Mouse (Mus musculus) embryonic facial prominence, embryonic 11.5 days (tissue): ENCODE results near the gene Vps37d. TPM values are rescaled to one million over a fixed set of nuclear protein-coding genes. Genes with fewer than 3 reads are reported as not detected.

ENCODE experiments used
- ATAC-seq: fragments of 200-750 bp; cut with Nextera tagmentation; replicated peaks from 2 replicates; pipeline ENCODE4 v1.8.0; 2017; ENCODE audit warnings: low read depth; ENCODE audit not compliant: insufficient number of reproducible peaks, low FRiP score, low TSS enrichment
- DNase-seq: peaks from one replicate; pipeline ENCODE4 v3.0.0-alpha.2; 2015; ENCODE audit warnings: low spot score
- H3K27ac ChIP-seq: fragments of 300-500 bp; sonication (generic); replicated peaks from 2 replicates; pipeline ENCODE4 v1.5.1; 2014; ENCODE audit warnings: mild to moderate bottlenecking, low read depth, low read length, control low read depth
- H3K27me3 ChIP-seq: fragments of 300-500 bp; sonication (generic); 2 replicates; pipeline ENCODE4 v1.6.1; 2014; ENCODE audit warnings: mild to moderate bottlenecking, low read length, moderate library complexity, mixed read lengths; ENCODE audit not compliant: control insufficient read depth, insufficient read depth
- H3K36me3 ChIP-seq: fragments of 300-500 bp; sonication (generic); replicated peaks from 2 replicates; pipeline ENCODE4 v1.6.1; 2014; ENCODE audit warnings: low read depth, mild to moderate bottlenecking, low read length, moderate library complexity, mixed read lengths; ENCODE audit not compliant: control insufficient read depth, insufficient read depth
- H3K4me1 ChIP-seq: fragments of 300-500 bp; sonication (generic); 2 replicates; pipeline ENCODE4 v1.6.1; 2014; ENCODE audit warnings: low read length, mixed read lengths; ENCODE audit not compliant: control insufficient read depth, insufficient read depth
- H3K4me2 ChIP-seq: fragments of 300-500 bp; sonication (generic); 2 replicates; pipeline ENCODE4 v1.6.1; 2014; ENCODE audit warnings: low read depth, mild to moderate bottlenecking, control low read depth, low read length, moderate library complexity
- H3K4me3 ChIP-seq: fragments of 300-500 bp; sonication (generic); 2 replicates; pipeline ENCODE4 v1.5.1; 2014; ENCODE audit warnings: low read depth, low read length, control low read depth
- H3K9ac ChIP-seq: fragments of 300-500 bp; sonication (generic); replicated peaks from 2 replicates; pipeline ENCODE4 v1.6.1; 2014; ENCODE audit warnings: mild to moderate bottlenecking, control low read depth, low read length
- H3K9me3 ChIP-seq: fragments of 300-500 bp; sonication (generic); replicated peaks from 2 replicates; pipeline ENCODE4 v1.6.1; 2016; ENCODE audit warnings: mild to moderate bottlenecking, low read length, inconsistent platforms, mixed read lengths; ENCODE audit not compliant: control insufficient read depth
- WGBS: fragments of 180-500 bp; shearing (Covaris S2); extraction: QIAGEN DNeasy Blood & Tissue Kit; methylation state at CpG from one replicate; pipeline ENCODE4 v1.1.7; 2014; 5-methylcytosine and 5-hydroxymethylcytosine counted together
- polyA plus RNA-seq: library from polyadenylated mRNA; unstranded; fragments of >200 nt; fragmentation: Nextera tagmentation; extraction: Ambion mirVana; gene quantifications from 2 replicates; pipeline ENCODE4 v1.2.1, GENCODE M21; 2014

The Vps37d gene
- polyA plus RNA-seq, 1 experiment from 2014 or later: 7.1 TPM

DNA sequence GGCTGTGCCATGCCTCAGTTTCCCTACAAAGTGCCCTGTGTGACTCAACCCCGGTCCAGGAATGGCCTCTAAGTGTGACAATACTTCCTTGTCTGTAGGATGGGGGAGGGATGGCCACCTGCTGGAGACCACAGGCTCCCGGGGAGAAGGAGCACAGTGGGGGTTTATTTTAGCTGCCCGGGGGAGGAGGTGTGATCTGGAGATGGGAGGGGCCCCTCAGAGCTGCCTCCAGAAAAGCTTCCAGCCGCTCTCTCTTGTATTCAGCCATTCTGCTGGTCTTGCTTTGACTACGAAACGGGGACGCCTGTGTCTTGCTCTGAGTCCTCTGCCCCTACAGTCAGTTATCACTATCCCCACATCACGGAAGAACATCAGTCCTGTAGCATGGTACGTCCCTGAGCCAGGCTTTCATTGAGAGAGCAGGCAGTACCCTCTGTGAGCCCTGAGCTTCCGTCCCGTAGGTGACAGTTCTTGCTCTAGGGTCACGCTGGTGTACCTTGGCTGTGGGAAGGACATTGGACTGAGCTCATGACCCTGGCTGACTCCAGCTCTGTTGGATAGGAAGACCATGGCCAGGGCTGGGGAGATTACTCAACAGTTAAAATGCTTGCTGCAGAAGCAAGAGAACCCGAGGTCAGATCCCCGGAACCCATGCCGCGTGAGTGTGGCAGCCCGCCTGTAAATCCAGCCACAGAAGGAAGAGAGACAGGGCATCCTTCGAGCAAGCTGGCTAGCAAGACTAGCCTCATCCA lies 42.3 kb downstream of the Vps37d start:
- H3K4me3 ChIP-seq: no peak overlapping the region
- no peak overlapping the region for H3K27ac ChIP-seq
- no peaks in the 10 kb centered on the region; the same call in 1 of the 2 replicates for H3K36me3 ChIP-seq
- H3K27me3 ChIP-seq: no peaks in the 10 kb centered on the region
- no peaks in the 10 kb centered on the region for H3K4me1 ChIP-seq
- H3K9ac ChIP-seq: no peak overlapping the region
- WGBS: 64% methylated on average over 18 of the region's 18 CpGs
- no peaks in the 10 kb centered on the region for H3K9me3 ChIP-seq
- ATAC-seq (no peak), DNase-seq (no peak)
- no peak overlapping the region for H3K4me2 ChIP-seq

DNA sequence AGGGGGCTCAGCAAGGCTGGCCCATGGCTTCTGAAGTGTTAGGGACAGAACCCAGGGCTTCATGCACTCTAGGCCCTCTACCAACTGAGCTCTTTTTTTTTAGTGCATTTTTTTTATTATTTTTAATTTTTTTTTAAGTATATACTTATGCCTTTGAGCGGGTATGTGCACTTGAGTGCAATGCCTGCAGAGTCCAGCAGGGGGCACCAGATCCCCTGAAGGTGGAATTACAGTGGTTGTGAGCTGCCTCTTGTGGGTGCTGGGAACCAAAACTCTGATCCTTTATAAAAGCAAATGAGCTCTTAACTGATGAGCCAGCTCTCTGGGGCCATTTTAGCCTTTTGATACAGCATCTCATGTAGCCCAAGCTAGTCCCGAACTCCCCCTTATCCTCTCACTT lies 43.5 kb downstream of the Vps37d start:
- WGBS: 97% methylated on average over 2 of the region's 2 CpGs
- no peak overlapping the region for H3K9ac ChIP-seq
- no peak for DNase-seq
- no peak overlapping the region for H3K4me3 ChIP-seq
- H3K9me3 ChIP-seq: no peaks in the 10 kb centered on the region
- no peak overlapping the region for H3K4me2 ChIP-seq
- ATAC-seq: no peak
- no peak overlapping the region for H3K27ac ChIP-seq
- no peaks in the 10 kb centered on the region for H3K27me3 ChIP-seq
- no peaks in the 10 kb centered on the region for H3K36me3 ChIP-seq
- H3K4me1 ChIP-seq: no peaks in the 10 kb centered on the region

DNA sequence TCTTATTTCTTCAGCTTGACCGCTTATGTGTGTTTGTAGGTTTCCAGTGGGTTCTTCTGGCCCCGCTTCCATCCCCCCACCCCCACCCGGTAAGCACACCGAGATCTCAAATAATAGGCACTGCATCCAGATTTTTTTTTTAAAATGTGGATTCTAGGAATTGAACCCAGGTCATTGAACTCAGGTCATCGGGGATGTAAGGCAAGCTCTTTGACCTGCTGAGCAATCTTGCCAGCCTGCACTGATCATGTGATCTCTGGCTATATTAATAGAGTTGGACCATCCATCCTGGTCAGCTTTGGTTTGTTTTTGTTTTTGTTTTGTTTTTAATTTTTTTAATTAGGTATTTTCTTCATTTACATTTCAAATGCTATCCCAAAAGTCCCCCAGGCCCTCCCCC lies 45.5 kb downstream of the Vps37d start:
- DNase-seq: no peak
- H3K9me3 ChIP-seq: no peaks in the 10 kb centered on the region
- ATAC-seq: no peak

DNA sequence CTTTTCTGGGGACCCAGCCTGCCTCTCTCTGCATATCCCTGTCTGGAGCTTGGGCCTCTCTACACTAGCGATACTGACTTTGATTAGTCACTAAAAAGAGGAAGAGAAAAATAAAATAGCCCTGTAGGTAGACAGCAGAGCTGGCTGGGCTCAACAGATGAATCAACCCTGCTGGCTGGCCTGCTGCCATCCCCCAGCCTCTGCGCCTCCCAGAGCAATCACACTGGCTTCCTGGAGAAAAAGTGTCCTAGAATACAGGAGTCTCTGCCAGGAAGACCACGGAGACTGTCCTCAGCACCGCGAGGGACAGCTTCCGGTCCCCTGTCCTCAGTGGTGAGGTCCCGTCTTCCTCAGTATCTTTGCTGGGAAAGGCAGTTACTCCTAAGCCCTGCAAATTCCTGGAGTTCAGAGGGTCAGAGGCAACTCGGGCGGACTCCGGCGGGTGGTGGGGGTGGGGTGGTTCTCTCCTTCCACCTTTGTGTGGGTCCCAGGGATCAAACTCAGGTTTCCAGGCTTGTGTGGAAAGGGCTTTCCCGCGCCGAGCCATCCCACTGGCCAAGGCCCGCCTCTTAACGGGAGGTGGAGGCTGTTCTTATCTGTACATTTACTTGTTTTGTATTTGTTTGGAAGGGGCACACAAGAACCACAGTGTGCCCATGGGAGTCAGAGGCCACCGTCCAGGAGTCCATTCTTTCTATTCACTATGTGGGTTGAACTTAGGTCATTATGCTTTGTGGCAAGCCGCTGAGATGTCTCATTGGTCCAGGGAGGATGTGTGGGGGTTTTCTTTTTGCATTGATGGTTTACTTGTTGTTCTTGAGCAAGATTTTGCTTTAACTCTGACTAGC lies 48.8 kb downstream of the Vps37d start:
- no peaks in the 10 kb centered on the region for H3K27me3 ChIP-seq
- no peaks in the 10 kb centered on the region; the same call in 1 of the 2 replicates for H3K4me1 ChIP-seq
- no peaks in the 10 kb centered on the region for H3K36me3 ChIP-seq
- no peak overlapping the region for H3K27ac ChIP-seq
- 55% methylated on average over 18 of the region's 18 CpGs for WGBS
- H3K4me2 ChIP-seq: no peak overlapping the region
- no peak for ATAC-seq
- H3K9me3 ChIP-seq: no peaks in the 10 kb centered on the region
- H3K4me3 ChIP-seq: no peak overlapping the region
- H3K9ac ChIP-seq: peak overlapping the region; percentile 9; the same call in 1 of the 2 replicates
- no peak for DNase-seq

More for the DNA sequence above, 45.5 kb downstream of the Vps37d start:
- Histone ChIP-seq H3K27me3 (no peaks in the 10 kb centered on the region), H3K27ac (no peak overlapping the region), H3K9ac (no peak overlapping the region), H3K4me3 (no peak overlapping the region), H3K36me3 (no peaks in the 10 kb centered on the region), H3K4me2 (no peak overlapping the region), H3K4me1 (no peaks in the 10 kb centered on the region)
- 86% methylated on average over 5 of the region's 5 CpGs for WGBS

DNA sequence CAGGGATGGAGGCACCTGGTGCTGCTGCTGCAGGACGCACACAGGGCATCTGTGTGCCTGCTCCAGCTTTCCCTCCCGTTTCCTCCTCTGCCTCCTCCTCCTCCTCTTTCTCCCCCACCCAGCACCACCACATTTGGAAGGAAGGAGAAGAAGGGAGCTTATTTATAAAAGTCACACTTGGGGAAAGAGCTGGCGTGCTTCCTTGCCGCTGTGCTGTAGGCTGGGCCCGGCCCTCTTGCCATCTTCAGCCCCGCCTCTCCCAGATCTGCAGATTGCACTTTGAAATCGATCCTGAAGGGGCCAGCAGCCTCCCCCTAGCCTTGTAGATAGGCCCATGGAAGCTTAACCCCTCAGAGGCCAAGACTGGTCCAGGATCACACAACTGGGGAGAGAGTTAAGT lies 52.2 kb downstream of the Vps37d start:
- ATAC-seq (no peak), DNase-seq (peak; percentile 45)
- Histone ChIP-seq H3K9me3 (no peaks in the 10 kb centered on the region), H3K4me1 (peaks cover 3% of the 10 kb centered on the region), H3K27me3 (no peaks in the 10 kb centered on the region), H3K4me2 (no peak overlapping the region; the same call in 1 of the 2 replicates), H3K27ac (no peak overlapping the region), H3K9ac (peak overlapping the region; percentile 13; the same call in 1 of the 2 replicates), H3K36me3 (no peaks in the 10 kb centered on the region), H3K4me3 (no peak overlapping the region)
- 13% methylated on average over 7 of the region's 7 CpGs for WGBS

DNA sequence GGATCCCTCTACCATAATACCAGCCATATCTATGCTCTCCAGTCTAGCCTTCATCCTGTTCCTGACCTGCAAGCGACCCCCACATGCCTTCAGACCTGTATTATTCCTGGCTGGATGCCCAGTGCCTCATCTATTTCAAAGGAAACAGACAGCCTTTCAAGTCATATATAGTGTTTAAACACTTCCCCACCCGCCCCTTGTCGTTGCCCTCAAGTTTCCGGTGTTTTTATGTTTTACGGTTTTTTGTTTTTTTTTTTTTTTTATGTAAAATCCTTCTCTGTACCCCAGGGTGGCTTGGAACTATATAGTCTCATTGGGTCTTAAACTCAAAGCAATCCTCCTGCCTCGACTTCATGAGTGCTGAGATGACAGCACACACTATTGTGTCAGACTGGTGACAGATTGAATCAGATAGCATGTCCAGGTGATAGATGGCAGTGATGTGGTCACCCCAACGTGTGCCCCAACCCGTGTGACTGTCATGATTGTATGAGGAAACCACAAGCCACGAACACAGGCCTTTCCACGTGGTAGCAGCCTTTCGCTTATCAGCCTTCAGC lies 53.3 kb downstream of the Vps37d start:
- 69% methylated on average over 11 of the region's 11 CpGs for WGBS
- no peak overlapping the region for H3K27ac ChIP-seq
- peak overlapping the region; percentile 77 for H3K4me3 ChIP-seq
- ATAC-seq: no peak
- peak overlapping the region; percentile 97 for H3K4me2 ChIP-seq
- H3K4me1 ChIP-seq: peaks cover 3% of the 10 kb centered on the region
- peak; percentile 63 for DNase-seq
- no peaks in the 10 kb centered on the region for H3K27me3 ChIP-seq
- no peak overlapping the region for H3K9ac ChIP-seq
- no peaks in the 10 kb centered on the region for H3K36me3 ChIP-seq
- no peaks in the 10 kb centered on the region for H3K9me3 ChIP-seq

DNA sequence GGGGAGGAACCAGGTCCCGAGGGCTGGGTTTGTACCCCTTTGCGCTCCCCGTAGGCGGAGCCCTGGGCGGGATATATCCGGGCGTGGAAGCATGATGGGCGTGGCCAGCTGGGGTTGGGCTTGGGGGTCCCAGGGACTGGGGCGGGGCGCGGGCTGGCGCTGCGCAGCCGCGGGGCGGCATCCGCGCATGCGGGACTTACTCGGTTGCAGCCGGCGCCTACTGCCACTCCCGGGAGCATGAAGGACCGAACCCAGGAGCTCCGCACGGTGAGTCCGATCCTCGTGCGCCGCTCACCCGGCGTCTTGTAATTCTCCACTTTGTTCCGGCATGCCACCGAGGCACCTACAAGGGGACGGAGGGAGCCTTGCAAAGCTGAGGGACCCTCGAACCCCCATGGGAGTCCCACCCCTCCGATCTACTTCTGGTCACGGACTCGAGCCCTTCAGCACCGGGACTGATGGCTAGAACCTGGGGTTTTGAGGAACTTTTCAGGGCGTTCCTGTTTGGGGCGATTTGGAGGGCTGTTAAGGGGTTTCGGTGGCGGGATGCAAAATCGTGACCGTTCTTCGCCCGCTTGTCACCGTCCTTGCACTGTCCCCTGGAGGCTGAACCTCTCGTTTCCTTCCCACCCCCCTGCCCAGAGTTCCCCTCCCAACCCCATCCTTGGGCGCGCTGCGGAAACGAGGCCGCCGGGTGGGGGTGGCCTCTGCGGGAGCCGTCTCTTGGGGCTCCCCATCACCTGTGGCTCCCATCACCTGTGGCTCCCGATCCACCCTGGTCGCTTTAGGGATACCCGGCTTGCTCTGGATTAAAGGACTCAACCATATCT lies 54.5 kb downstream of the Vps37d start, which contains the start of gene Stx1a:
Stx1a (plus strand) TSS at position 139 of the 830 bp plus-strand sequence.
- H3K27ac ChIP-seq: 0 out of 2 replicates have a peak within 1 kb of the TSS, but pooled peaks have one; percentile 0
- ATAC-seq: peak; percentile 88
- H3K27me3 ChIP-seq: no peaks in the 10 kb centered on the region
- H3K4me3 ChIP-seq: peak within 1 kb of the TSS; percentile 77
- H3K36me3 ChIP-seq: no peaks in the 10 kb centered on the region
- DNase-seq: peak; percentile 95
- H3K4me1 ChIP-seq: peaks cover 3% of the 10 kb centered on the region
- H3K9ac ChIP-seq: peak within 1 kb of the TSS; percentile 73
- no peaks in the 10 kb centered on the region for H3K9me3 ChIP-seq
- under 1% methylated on average over 60 of the region's 61 CpGs for whole genome bisulfite sequencing
- peak within 1 kb of the TSS; percentile 97 for H3K4me2 ChIP-seq
